Mouse (Mus musculus) neural tube, embryonic 14.5 days (tissue): ENCODE results near the gene Surf2. TPM values are rescaled to one million over a fixed set of nuclear protein-coding genes. Genes with fewer than 3 reads are reported as not detected.

Source experiments
- ATAC-seq: fragments of 200-750 bp; cut with Nextera tagmentation; 2 replicates; pipeline ENCODE4 v1.8.0; 2017; ENCODE audit warnings: low read depth, mild to moderate bottlenecking, moderate TSS enrichment, moderate library complexity
- H3K27ac ChIP-seq: fragments of 300-500 bp; sonication (generic); 2 replicates; pipeline ENCODE4 v1.5.1; 2014; ENCODE audit warnings: low read depth, mild to moderate bottlenecking, control low read depth, low read length, moderate library complexity, mixed read lengths
- H3K27me3 ChIP-seq: fragments of 300-500 bp; sonication (generic); 2 replicates; pipeline ENCODE4 v1.6.1; 2014; ENCODE audit warnings: low read length; ENCODE audit not compliant: control insufficient read depth, insufficient read depth
- H3K36me3 ChIP-seq: fragments of 300-500 bp; sonication (generic); 2 replicates; pipeline ENCODE4 v1.6.1; 2014; ENCODE audit warnings: low read length, mixed read lengths; ENCODE audit not compliant: control insufficient read depth, insufficient read depth
- H3K4me1 ChIP-seq: fragments of 300-500 bp; sonication (generic); 2 replicates; pipeline ENCODE4 v1.6.1; 2014; ENCODE audit warnings: low read length; ENCODE audit not compliant: control insufficient read depth, insufficient read depth
- H3K4me2 ChIP-seq: fragments of 300-500 bp; sonication (generic); 2 replicates; pipeline ENCODE4 v1.6.1; 2014; ENCODE audit warnings: mild to moderate bottlenecking, low read depth, low read length, control low read depth
- H3K4me3 ChIP-seq: fragments of 300-500 bp; sonication (generic); 2 replicates; pipeline ENCODE4 v1.5.1; 2014; ENCODE audit warnings: low read depth, low read length, control low read depth, mixed read lengths
- H3K9ac ChIP-seq: fragments of 300-500 bp; sonication (generic); replicated peaks from 2 replicates; pipeline ENCODE4 v1.6.1; 2014; ENCODE audit warnings: low read depth, mild to moderate bottlenecking, control low read depth, low read length, mixed read lengths
- H3K9me3 ChIP-seq: fragments of 300-500 bp; sonication (generic); 2 replicates; pipeline ENCODE4 v1.6.1; 2016; ENCODE audit warnings: low read length; ENCODE audit not compliant: control insufficient read depth
- WGBS: fragments of 180-500 bp; shearing (Covaris S2); extraction: QIAGEN DNeasy Blood & Tissue Kit; methylation state at CpG from one replicate; pipeline ENCODE4 v1.1.7; 2014; 5-methylcytosine and 5-hydroxymethylcytosine counted together
- polyA plus RNA-seq: library from polyadenylated mRNA; unstranded; fragments of >200 nt; fragmentation: Nextera tagmentation; extraction: Ambion mirVana; gene quantifications from 2 replicates; pipeline ENCODE4 v1.2.1, GENCODE M21; 2014

Gene Surf2
- polyA plus RNA-seq, 1 experiment from 2014 or later: 49.5 TPM

GRCm38 (mm10) chr2:26902467-26903220, 13.5 kb upstream of the Surf2 start, which contains the start of gene Surf6:
Gene Surf6 (minus strand): TSS chr2:26902879.
- no peaks in the 10 kb centered on the region for H3K27me3 ChIP-seq
- under 1% methylated on average over 41 of the region's 41 CpGs for WGBS
- H3K4me1 ChIP-seq: peaks cover 9% of the 10 kb centered on the region
- peak within 1 kb of the TSS; percentile 51 for H3K4me2 ChIP-seq
- H3K36me3 ChIP-seq: peaks cover 39% of the 10 kb centered on the region
- H3K27ac ChIP-seq: peak within 1 kb of the TSS; percentile 63
- H3K9me3 ChIP-seq: no peaks in the 10 kb centered on the region
- ATAC-seq: peak; percentile 96
- H3K9ac ChIP-seq: peak within 1 kb of the TSS; percentile 78
- peak within 1 kb of the TSS; percentile 78 for H3K4me3 ChIP-seq

GRCm38 (mm10) chr2:26903311-26903710, 12.9 kb upstream of the Surf2 start:
- Histone ChIP-seq H3K4me2 (peak overlapping the region; percentile 51), H3K4me3 (peak overlapping the region; percentile 78), H3K36me3 (peaks cover 35% of the 10 kb centered on the region), H3K9ac (peak overlapping the region; percentile 78), H3K27ac (peak overlapping the region; percentile 63), H3K9me3 (no peaks in the 10 kb centered on the region), H3K4me1 (peaks cover 9% of the 10 kb centered on the region), H3K27me3 (no peaks in the 10 kb centered on the region)
- 10% methylated on average over 7 of the region's 7 CpGs for WGBS
- ATAC-seq: no peak

- ATAC-seq: no peak
- Histone ChIP-seq H3K4me3 (no peak overlapping the region), H3K36me3 (peaks cover 22% of the 10 kb centered on the region), H3K27ac (no peak overlapping the region), H3K9me3 (no peaks in the 10 kb centered on the region), H3K4me1 (peaks cover 22% of the 10 kb centered on the region), H3K9ac (no peak overlapping the region), H3K27me3 (no peaks in the 10 kb centered on the region), H3K4me2 (no peak overlapping the region)
- 100% methylated on average over 2 of the region's 2 CpGs for WGBS
These were observed 10.2 kb upstream of the Surf2 start for GRCm38 (mm10) chr2:26905936-26906335.

- H3K4me2 ChIP-seq: no peak overlapping the region
- peaks cover 22% of the 10 kb centered on the region for H3K36me3 ChIP-seq
- no peak overlapping the region for H3K9ac ChIP-seq
- no peak overlapping the region for H3K27ac ChIP-seq
- H3K27me3 ChIP-seq: no peaks in the 10 kb centered on the region
- H3K4me1 ChIP-seq: peaks cover 21% of the 10 kb centered on the region
- H3K9me3 ChIP-seq: no peaks in the 10 kb centered on the region
- H3K4me3 ChIP-seq: no peak overlapping the region
- no peak for ATAC-seq
- 94% methylated on average over 3 of the region's 3 CpGs for WGBS
These were observed 9.7 kb upstream of the Surf2 start for GRCm38 (mm10) chr2:26906431-26906830.

DNA sequence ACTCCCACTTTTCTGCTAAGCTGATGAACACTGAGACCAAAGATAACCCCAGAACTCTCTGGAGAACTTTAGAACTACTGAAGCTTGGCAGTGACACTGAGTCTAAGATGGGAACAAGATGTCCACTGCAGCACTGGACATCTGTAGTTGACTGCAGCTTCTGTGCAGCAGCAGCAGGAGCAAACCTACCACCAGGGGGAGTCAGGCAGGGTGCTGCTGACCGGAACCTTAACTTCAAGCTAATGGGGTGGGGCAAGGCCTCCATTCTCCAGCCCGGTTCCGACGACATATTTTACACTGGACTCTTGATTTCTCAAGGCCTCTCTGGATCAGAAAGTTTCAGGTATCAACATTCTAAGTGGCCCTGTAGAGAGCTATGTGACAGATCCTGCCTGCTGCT, 9.1 kb upstream of the Surf2 start:
- Histone ChIP-seq H3K27me3 (no peaks in the 10 kb centered on the region), H3K4me3 (no peak overlapping the region), H3K27ac (no peak overlapping the region), H3K4me2 (no peak overlapping the region), H3K36me3 (peaks cover 26% of the 10 kb centered on the region), H3K4me1 (peaks cover 20% of the 10 kb centered on the region), H3K9ac (no peak overlapping the region), H3K9me3 (no peaks in the 10 kb centered on the region)
- WGBS: 66% methylated on average over 4 of the region's 4 CpGs
- no peak for ATAC-seq

- Histone ChIP-seq H3K4me3 (peak overlapping the region; percentile 82; the same call in 1 of the 2 replicates), H3K4me2 (peak overlapping the region; percentile 69), H3K4me1 (peaks cover 19% of the 10 kb centered on the region), H3K36me3 (peaks cover 43% of the 10 kb centered on the region), H3K9me3 (no peaks in the 10 kb centered on the region), H3K27ac (no peak overlapping the region), H3K9ac (peak overlapping the region; percentile 29; the same call in 1 of the 2 replicates), H3K27me3 (no peaks in the 10 kb centered on the region)
- no peak for ATAC-seq
- WGBS: 92% methylated on average over 18 of the region's 18 CpGs
These were observed 7.3 kb upstream of the Surf2 start for GRCm38 (mm10) chr2:26908710-26909386.

DNA sequence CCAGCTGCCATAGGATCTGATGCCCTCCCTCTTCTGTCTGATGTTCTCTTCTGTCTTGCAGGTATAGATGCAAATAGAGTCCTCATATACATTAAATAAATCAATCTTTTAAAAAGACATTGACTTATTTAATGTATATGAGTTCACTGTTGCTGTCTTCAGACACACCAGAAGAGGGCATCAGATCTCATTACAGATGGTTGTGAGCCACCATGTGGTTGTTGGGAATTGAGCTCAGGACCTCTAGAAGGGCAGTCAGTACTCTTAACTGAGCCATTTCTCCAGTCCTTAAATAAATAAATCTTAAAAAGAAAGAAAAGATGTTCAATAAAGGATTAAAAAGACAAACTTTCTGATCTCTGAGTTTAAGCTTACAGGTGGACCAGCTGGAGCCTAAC, 6.8 kb upstream of the Surf2 start:
- H3K36me3 ChIP-seq: peaks cover 49% of the 10 kb centered on the region
- peaks cover 19% of the 10 kb centered on the region for H3K4me1 ChIP-seq
- H3K27me3 ChIP-seq: no peaks in the 10 kb centered on the region
- peak overlapping the region; percentile 82 for H3K4me3 ChIP-seq
- H3K9ac ChIP-seq: peak overlapping the region; percentile 90
- peak overlapping the region; percentile 69 for H3K4me2 ChIP-seq
- ATAC-seq: no peak
- no peak overlapping the region for H3K27ac ChIP-seq
- H3K9me3 ChIP-seq: no peaks in the 10 kb centered on the region

DNA sequence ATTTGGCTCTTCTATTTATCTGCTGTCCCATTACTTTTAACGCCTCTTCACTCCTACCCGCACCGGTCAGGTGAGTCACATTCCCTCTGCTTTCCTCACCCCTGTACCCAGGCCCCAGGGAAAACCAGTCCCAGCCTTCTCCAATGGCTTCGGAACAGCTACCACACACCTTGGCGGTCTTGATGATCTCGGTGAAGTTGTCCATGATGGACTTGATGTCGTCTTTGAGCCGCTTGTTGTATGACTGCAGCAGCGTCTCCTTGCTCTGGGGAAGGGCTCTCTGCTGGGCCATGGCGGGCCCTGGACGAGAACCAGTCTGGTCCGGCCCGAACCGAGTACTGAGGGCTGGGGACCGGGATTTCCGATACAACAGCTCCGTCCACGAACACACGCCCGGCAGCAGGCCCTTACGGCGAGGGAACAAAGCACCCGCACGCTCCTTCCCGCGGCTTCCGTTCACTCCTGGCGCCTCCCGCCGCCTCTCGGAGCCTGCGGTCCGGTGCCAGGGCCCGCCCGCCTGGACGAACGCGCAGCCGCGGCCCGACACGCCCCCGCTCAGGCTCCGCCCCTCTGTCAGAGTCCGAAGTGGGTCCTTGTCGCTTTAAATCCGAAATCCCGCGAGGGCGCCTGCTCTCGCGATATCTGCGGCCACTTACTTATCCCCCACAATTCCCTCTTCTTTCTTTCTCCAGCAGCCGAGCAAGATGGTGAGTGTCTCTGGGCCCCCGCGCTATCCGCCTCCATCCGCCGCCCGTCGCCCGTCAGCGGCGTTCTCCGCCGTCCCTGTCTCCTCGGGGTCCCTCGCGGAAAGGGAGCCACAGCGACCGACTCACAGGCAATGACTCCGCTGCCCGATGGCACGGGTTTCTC, 5.8 kb upstream of the Surf2 start, which contains the start of the genes Med22 and Rpl7a:
TSS of gene Med22 (minus strand) at position 554 of the 870 bp plus-strand sequence.
TSS of gene Rpl7a (plus strand) at position 641 of the 870 bp plus-strand sequence.
- H3K36me3 ChIP-seq: peaks cover 48% of the 10 kb centered on the region
- H3K4me1 ChIP-seq: peaks cover 23% of the 10 kb centered on the region
- peak within 1 kb of the TSS; percentile 90 for H3K9ac ChIP-seq
- WGBS: under 1% methylated on average over 74 of the region's 74 CpGs
- peak within 1 kb of the TSS; percentile 82 for H3K4me3 ChIP-seq
- ATAC-seq: peak; percentile 92
- H3K27ac ChIP-seq: peak within 1 kb of the TSS; percentile 91
- peak within 1 kb of the TSS; percentile 100 for H3K4me2 ChIP-seq
- H3K27me3 ChIP-seq: no peaks in the 10 kb centered on the region
- H3K9me3 ChIP-seq: no peaks in the 10 kb centered on the region
